ENCODE assay signal across 11 mouse cellular contexts in the genomic region with DNA sequence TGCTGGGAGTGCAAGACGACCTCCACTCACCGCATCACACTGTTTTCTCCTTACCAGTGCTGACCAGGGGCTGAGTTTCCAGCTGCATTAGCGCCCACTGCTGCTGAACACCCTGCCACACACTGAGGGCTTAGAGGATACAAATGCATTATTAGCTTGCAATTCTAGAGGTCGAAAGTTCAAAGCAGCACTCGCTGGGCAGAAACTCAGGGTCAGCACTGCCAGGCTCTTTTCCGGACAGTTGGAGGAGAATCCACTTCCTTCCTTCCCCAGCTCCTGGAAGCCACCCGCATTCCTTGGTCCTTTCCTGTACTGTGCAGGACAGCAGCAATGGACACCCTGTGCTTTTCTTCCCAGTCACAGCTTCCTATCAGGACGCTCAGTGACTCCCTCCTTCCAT. TPM values are rescaled to one million over a fixed set of nuclear protein-coding genes. Genes with fewer than 3 reads are reported as not detected.
A peak's percentile ranks its signal among the peaks of the same experiment; 100 is the strongest.
DNase-seq lines count a peak whose midpoint lies in the region; ATAC-seq lines count a peak whose summit lies in the region.
"Had no signal": no experiment of that assay in that cellular context is flagged by ENCODE, and none has a peak within 500 bp of the region (broad histone marks: within the 10 kb centered on the region; RNA-seq: fewer than 3 reads in every experiment).

No protein-coding gene starts in this region.

- H3K9ac ChIP-seq in heart, embryonic 14.5 days (ENCODE audit: low read length) = no peak overlapping the region
- no peak overlapping the region for H3K9ac ChIP-seq in kidney, embryonic 14.5 days (ENCODE audit: low read depth, low read length)
- no peak overlapping the region for H3K9ac ChIP-seq in liver, embryonic 15.5 days
- H3K9ac ChIP-seq in hindbrain, embryonic 11.5 days (ENCODE audit: low read depth, low read length) = no peak overlapping the region
- H3K9ac ChIP-seq: heart, embryonic 15.5 days had no signal

- peaks cover 26 to 68% of the 10 kb centered on the region in 2 experiments for H3K4me1 ChIP-seq in heart, embryonic 14.5 days (ENCODE audit: control insufficient read depth in 2 of 2, insufficient read depth in 2 of 2, low read length in 2 of 2)
- H3K4me1 ChIP-seq in kidney, embryonic 14.5 days (ENCODE audit: control insufficient read depth, insufficient read depth, low read length) = peaks cover 16% of the 10 kb centered on the region; the same call in 1 of the 2 replicates
- H3K4me1 ChIP-seq in liver, embryonic 15.5 days (replicated peaks) = peaks cover 39% of the 10 kb centered on the region
- H3K4me1 ChIP-seq in hindbrain, embryonic 11.5 days (replicated peaks; ENCODE audit: control insufficient read depth, insufficient read depth, low read length) = 0 out of 2 replicates have a peak, but pooled peaks cover 2% of the 10 kb centered on the region

- H3K36me3 ChIP-seq in heart, embryonic 14.5 days (ENCODE audit: control insufficient read depth, insufficient read depth, low read length) = no peaks in the 10 kb centered on the region
- H3K36me3 ChIP-seq in kidney, embryonic 14.5 days (ENCODE audit: control insufficient read depth, insufficient read depth, low read length) = no peaks in the 10 kb centered on the region
- no peaks in the 10 kb centered on the region for H3K36me3 ChIP-seq in liver, embryonic 15.5 days (replicated peaks)
- H3K36me3 ChIP-seq in hindbrain, embryonic 11.5 days (ENCODE audit: control insufficient read depth, insufficient read depth, low read length) = no peaks in the 10 kb centered on the region
- H3K36me3 ChIP-seq: heart, embryonic 15.5 days had no signal

- H3K4me3 ChIP-seq in heart, embryonic 14.5 days (ENCODE audit: control insufficient read depth in 1 of 2, insufficient read depth in 1 of 2, low read depth in 1 of 2, low read length in 2 of 2) = no peak overlapping the region
- H3K4me3 ChIP-seq in kidney, embryonic 14.5 days (ENCODE audit: low read length) = no peak overlapping the region
- no peak overlapping the region for H3K4me3 ChIP-seq in liver, embryonic 15.5 days (replicated peaks)
- no peak overlapping the region for H3K4me3 ChIP-seq in hindbrain, embryonic 11.5 days (ENCODE audit: low read depth, low read length)
- H3K4me3 ChIP-seq: heart, embryonic 15.5 days had no signal

- H3K9me3 ChIP-seq in heart, embryonic 14.5 days (ENCODE audit: control insufficient read depth, low read length) = no peaks in the 10 kb centered on the region
- H3K9me3 ChIP-seq in kidney, embryonic 14.5 days (ENCODE audit: control insufficient read depth, low read length) = no peaks in the 10 kb centered on the region
- H3K9me3 ChIP-seq in liver, embryonic 15.5 days (replicated peaks) = no peaks in the 10 kb centered on the region
- H3K9me3 ChIP-seq in hindbrain, embryonic 11.5 days (ENCODE audit: control insufficient read depth, low read length) = no peaks in the 10 kb centered on the region
- H3K9me3 ChIP-seq: heart, embryonic 15.5 days; megakaryocyte, embryonic 14.5 days had no signal

- no peaks in the 10 kb centered on the region for H3K27me3 ChIP-seq in heart, embryonic 14.5 days (ENCODE audit: control insufficient read depth, insufficient read depth, low read length)
- no peaks in the 10 kb centered on the region for H3K27me3 ChIP-seq in kidney, embryonic 14.5 days (ENCODE audit: control insufficient read depth, insufficient read depth, low read length)
- H3K27me3 ChIP-seq in liver, embryonic 15.5 days = no peaks in the 10 kb centered on the region
- H3K27me3 ChIP-seq in hindbrain, embryonic 11.5 days (ENCODE audit: control insufficient read depth, insufficient read depth, low read length) = no peaks in the 10 kb centered on the region
- H3K27me3 ChIP-seq: CH12.LX; heart, embryonic 15.5 days; megakaryocyte, embryonic 14.5 days had no signal

- no peak overlapping the region for H3K4me2 ChIP-seq in heart, embryonic 14.5 days (ENCODE audit: low read length)
- H3K4me2 ChIP-seq in kidney, embryonic 14.5 days (replicated peaks; ENCODE audit: low read depth, low read length) = no peak overlapping the region
- no peak overlapping the region for H3K4me2 ChIP-seq in liver, embryonic 15.5 days
- no peak overlapping the region for H3K4me2 ChIP-seq in hindbrain, embryonic 11.5 days (replicated peaks; ENCODE audit: low read depth, low read length)
- H3K4me2 ChIP-seq: heart, embryonic 15.5 days had no signal

- intact Hi-C loops in heart, postnatal 14 days (cut with DNase I) = no loop called here
- intact Hi-C loops in left cerebral cortex, postnatal 25 days (cut with DNase I) = no loop called here

- peak overlapping the region in 1 of 2 experiments; percentile 37; a peak in 1 of 4 replicates for H3K27ac ChIP-seq in heart, embryonic 14.5 days (replicated peaks in 1 of 2; ENCODE audit: control insufficient read depth in 1 of 2, insufficient read depth in 1 of 2, low read depth in 2 of 2, low read length in 2 of 2)
- no peak overlapping the region for H3K27ac ChIP-seq in kidney, embryonic 14.5 days (ENCODE audit: low read depth, low read length)
- no peak overlapping the region for H3K27ac ChIP-seq in liver, embryonic 15.5 days (replicated peaks)
- no peak overlapping the region for H3K27ac ChIP-seq in hindbrain, embryonic 11.5 days (ENCODE audit: low read depth, low read length)
- H3K27ac ChIP-seq: heart, embryonic 15.5 days had no signal

- ATAC-seq in heart, embryonic 14.5 days (ENCODE audit: insufficient number of reproducible peaks, insufficient read depth, low FRiP score, low read depth) = 0 out of 2 replicates have a peak, but pooled peaks have one; percentile 12
- ATAC-seq in kidney, embryonic 14.5 days (ENCODE audit: low FRiP score, low TSS enrichment) = 0 out of 2 replicates have a peak, but pooled peaks have one; percentile 56
- 0 out of 2 replicates have a peak, but pooled peaks have one; percentile 27 for ATAC-seq in liver, embryonic 15.5 days (ENCODE audit: insufficient read depth)
- no peak for ATAC-seq in hindbrain, embryonic 11.5 days (ENCODE audit: low FRiP score)

- no peak for DNase-seq in heart, postnatal 14 days
- DNase-seq in R1 (ENCODE audit: low read depth, low spot score) = peak; percentile 28
- DNase-seq in B cell, adult 2 months = no peak
- no peak for DNase-seq in hindbrain, embryonic 11.5 days (ENCODE audit: low spot score)
- DNase-seq in left cerebral cortex, postnatal 25 days (ENCODE audit: low spot score in 2 of 2) = no peak

- 42% methylated on average over 8 of the region's 8 CpGs for WGBS in heart, embryonic 14.5 days
- 49% methylated on average over 8 of the region's 8 CpGs for WGBS in kidney, embryonic 14.5 days
- 72% methylated on average over 8 of the region's 8 CpGs for WGBS in liver, embryonic 15.5 days (ENCODE audit: insufficient replicate concordance)
- WGBS in hindbrain, embryonic 11.5 days = 61% methylated on average over 8 of the region's 8 CpGs

RNA-seq across cellular contexts. Expression of gene Lcmt1, which starts 31.2 kb away (rescaled TPM):
- polyA plus RNA-seq in heart, embryonic 14.5 days (2014; fragmentation: Nextera tagmentation; extraction: Ambion mirVana) = 39.6 and 40.4 TPM in 2 replicates
- total RNA-seq in heart, postnatal 14 days (2021) = 10 to 100 TPM; 25.0 to 25.3 TPM
- 61.3 and 66.4 TPM in 2 replicates for polyA plus RNA-seq in kidney, embryonic 14.5 days (2014; fragmentation: Nextera tagmentation; extraction: Ambion mirVana)
- polyA plus RNA-seq in liver, embryonic 15.5 days (2015; fragmentation: Nextera tagmentation; extraction: Ambion mirVana) = 21.2 and 22.3 TPM in 2 replicates
- 69.5 and 70.5 TPM in 2 replicates for polyA plus RNA-seq in hindbrain, embryonic 11.5 days (2014; fragmentation: Nextera tagmentation; extraction: Ambion mirVana)
- total RNA-seq in left cerebral cortex, postnatal 25 days (2021) = 10 to 100 TPM; 85.3 to 87.8 TPM

RNA-seq across cellular contexts. Expression of gene Arhgap17, which starts 31.4 kb away (rescaled TPM):
- polyA plus RNA-seq in heart, embryonic 14.5 days (2014; fragmentation: Nextera tagmentation; extraction: Ambion mirVana) = 17.4 and 19.2 TPM in 2 replicates
- 10 to 100 TPM; 17.6 to 25.0 TPM for total RNA-seq in heart, postnatal 14 days (2021)
- 19.5 and 31.2 TPM in 2 replicates for polyA plus RNA-seq in kidney, embryonic 14.5 days (2014; fragmentation: Nextera tagmentation; extraction: Ambion mirVana)
- 10.2 and 10.3 TPM in 2 replicates for polyA plus RNA-seq in liver, embryonic 15.5 days (2015; fragmentation: Nextera tagmentation; extraction: Ambion mirVana)
- 23.6 and 25.8 TPM in 2 replicates for polyA plus RNA-seq in hindbrain, embryonic 11.5 days (2014; fragmentation: Nextera tagmentation; extraction: Ambion mirVana)
- 10 to 100 TPM; 13.6 to 16.8 TPM for total RNA-seq in left cerebral cortex, postnatal 25 days (2021)
